Mouse (Mus musculus) liver (tissue): Measurements from ENCODE around the gene Olfr1354.
"Not testable (repeated sequence)": the region's sequence is repeated elsewhere in the genome, so short reads cannot be mapped to it uniquely, and the experiment has no call there.

Source experiments
- DNase-seq: peaks from one replicate; pipeline ENCODE4 v3.0.0-alpha.2; 2020; ENCODE audit warnings: mixed read lengths

Olfr1354 gene

DNA sequence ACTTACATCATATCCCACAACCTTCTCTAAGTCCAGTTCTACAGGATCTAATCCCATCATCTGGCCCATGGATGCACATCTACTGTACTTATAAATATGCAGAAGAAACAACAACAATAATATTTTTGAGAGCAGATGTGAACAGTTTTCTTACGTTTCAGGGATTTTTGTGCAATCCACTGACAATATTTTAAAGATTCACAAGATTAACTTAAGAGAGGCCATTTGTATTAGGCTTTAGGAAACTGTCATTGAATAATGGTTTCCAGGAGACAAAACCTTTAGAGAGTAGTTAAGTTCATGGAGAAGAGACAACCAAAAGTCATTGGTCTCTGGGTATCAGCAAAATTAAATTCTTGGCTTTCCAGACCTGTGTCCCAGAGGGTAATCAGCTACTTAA, at the start of gene Olfr1354:
Gene Olfr1354 (plus strand): TSS at position 301 of the 400 bp plus-strand sequence.
- not testable (repeated sequence) for DNase-seq

- DNase-seq: no peak
Measured at GRCm38 (mm10) chr10:78875240-78875639, 37.7 kb upstream of the Olfr1354 start, which contains the start of gene Olfr1355. Gene Olfr1355 (plus strand): TSS chr10:78875540.

GRCm38 (mm10) chr10:78950336-78950735, 37.4 kb downstream of the Olfr1354 start, which contains the start of gene Olfr8:
Gene Olfr8 (plus strand): TSS chr10:78950636.
- not testable (repeated sequence) for DNase-seq

GRCm38 (mm10) chr10:78963009-78963408, 50.0 kb downstream of the Olfr1354 start, which contains the start of gene Olfr1353:
Gene Olfr1353 (plus strand): TSS chr10:78963309.
- DNase-seq: not testable (repeated sequence)
